Mouse (Mus musculus) lung, postnatal 0 days (tissue): ENCODE measurements around the gene 1700042G07Rik.

Experiments
- CTCF ChIP-seq: IDR thresholded peaks from 2 replicates; pipeline ENCODE4 v1.5.1; 2016; ENCODE audit warnings: antibody characterized with exemption, mild to moderate bottlenecking
- EP300 ChIP-seq: IDR thresholded peaks from 2 replicates; pipeline ENCODE4 v1.6.1; 2016; ENCODE audit warnings: antibody characterized with exemption, mild to moderate bottlenecking, control low read depth

GRCm38 (mm10) chr4:116127956-116128355, 45.2 kb upstream of the 1700042G07Rik start:
- no peak for TF ChIP-seq CTCF
- no peak for TF ChIP-seq EP300
